Mouse (Mus musculus) retina, embryonic 14.5 days (tissue): Measurements from ENCODE around the gene Slc41a2.
A peak's percentile ranks its signal among the peaks of the same experiment; 100 is the strongest.

Source experiments
- DNase-seq: peaks from one replicate; pipeline ENCODE4 v3.0.0-alpha.2; 2015; ENCODE audit warnings: low spot score

Gene Slc41a2

GRCm38 (mm10) chr10:83310356-83310755 is 27.3 kb downstream of the Slc41a2 start:
- DNase-seq = no peak

- no peak for DNase-seq
Observed at GRCm38 (mm10) chr10:83301687-83302086, 36.0 kb downstream of the Slc41a2 start.

GRCm38 (mm10) chr10:83301054-83301453 is 36.6 kb downstream of the Slc41a2 start:
- no peak for DNase-seq

GRCm38 (mm10) chr10:83297017-83297416 is 40.7 kb downstream of the Slc41a2 start:
- no peak for DNase-seq

GRCm38 (mm10) chr10:83294746-83295145 is 42.9 kb downstream of the Slc41a2 start:
- peak; percentile 49 for DNase-seq

- DNase-seq = no peak
Observed at GRCm38 (mm10) chr10:83293352-83293751, 44.3 kb downstream of the Slc41a2 start.

- DNase-seq = no peak
Observed at GRCm38 (mm10) chr10:83291731-83292130, 46.0 kb downstream of the Slc41a2 start.

GRCm38 (mm10) chr10:83287828-83288227 is 49.9 kb downstream of the Slc41a2 start:
- DNase-seq = peak; percentile 27

GRCm38 (mm10) chr10:83286399-83286798 is 51.3 kb downstream of the Slc41a2 start:
- no peak for DNase-seq

- DNase-seq = no peak
Observed at GRCm38 (mm10) chr10:83285724-83286256, 51.9 kb downstream of the Slc41a2 start.

- DNase-seq = no peak
Observed at GRCm38 (mm10) chr10:83284916-83285315, 52.8 kb downstream of the Slc41a2 start.

GRCm38 (mm10) chr10:83266731-83267130 is 71.0 kb downstream of the Slc41a2 start:
- DNase-seq = peak; percentile 54

GRCm38 (mm10) chr10:83266241-83266640 is 71.4 kb downstream of the Slc41a2 start:
- no peak for DNase-seq

- DNase-seq = no peak
Observed at GRCm38 (mm10) chr10:83264680-83265079, 73.0 kb downstream of the Slc41a2 start.

GRCm38 (mm10) chr10:83264056-83264455 is 73.6 kb downstream of the Slc41a2 start:
- DNase-seq = no peak

GRCm38 (mm10) chr10:83261264-83261663 is 76.4 kb downstream of the Slc41a2 start:
- no peak for DNase-seq

- DNase-seq = peak; percentile 25
Observed at GRCm38 (mm10) chr10:83251377-83251776, 86.3 kb downstream of the Slc41a2 start.

GRCm38 (mm10) chr10:83248036-83248435 is 89.6 kb downstream of the Slc41a2 start:
- no peak for DNase-seq

GRCm38 (mm10) chr10:83245720-83246119 is 92.0 kb downstream of the Slc41a2 start:
- peak; percentile 64 for DNase-seq

GRCm38 (mm10) chr10:83244131-83244530 is 93.6 kb downstream of the Slc41a2 start:
- no peak for DNase-seq

GRCm38 (mm10) chr10:83242106-83242686 is 95.5 kb downstream of the Slc41a2 start:
- DNase-seq = no peak

- no peak for DNase-seq
Observed at GRCm38 (mm10) chr10:83234391-83234790, 103.3 kb downstream of the Slc41a2 start.

- no peak for DNase-seq
Observed at GRCm38 (mm10) chr10:83233967-83234366, 103.7 kb downstream of the Slc41a2 start.

- DNase-seq = no peak
Observed at GRCm38 (mm10) chr10:83228626-83229025, 109.1 kb downstream of the Slc41a2 start.
